ENCODE assay signal across 12 mouse cellular contexts in genomic region chr9:59533889-59534288, GRCm38 (mm10). TPM values are rescaled to one million over a fixed set of nuclear protein-coding genes. Genes with fewer than 3 reads are reported as not detected.
DNase-seq lines count a peak whose midpoint lies in the region; ATAC-seq lines count a peak whose summit lies in the region.
"Had no signal": no experiment of that assay in that cellular context is flagged by ENCODE, and none has a peak within 500 bp of the region (broad histone marks: within the 10 kb centered on the region; RNA-seq: fewer than 3 reads in every experiment).

No protein-coding gene starts in this region.

- H3K9ac ChIP-seq in neural tube, embryonic 15.5 days (replicated peaks) = no peak overlapping the region
- H3K9ac ChIP-seq: midbrain, embryonic 12.5 days had no signal

- no peak overlapping the region for H3K4me2 ChIP-seq in neural tube, embryonic 15.5 days
- H3K4me2 ChIP-seq: midbrain, embryonic 12.5 days had no signal

- DNase-seq in cerebellum, postnatal 4 days (ENCODE audit: low spot score in 2 of 2) = no peak
- peak; percentile 68 for DNase-seq in adrenal gland, postnatal 10 days
- peak; percentile 83 for DNase-seq in fibroblast of lung, adult 2 months (ENCODE audit: low read depth)
- DNase-seq in lung, postnatal 25 days (ENCODE audit: low spot score) = peak; percentile 73
- no peak for DNase-seq in kidney, postnatal 36 days
- no peak for DNase-seq in layer of hippocampus, postnatal 14 days (ENCODE audit: low spot score in 2 of 2)

- no peaks in the 10 kb centered on the region for H3K9me3 ChIP-seq in neural tube, embryonic 15.5 days (replicated peaks)
- H3K9me3 ChIP-seq: midbrain, embryonic 12.5 days had no signal

- peaks cover 6% of the 10 kb centered on the region; the same call in 1 of the 2 replicates for H3K27me3 ChIP-seq in neural tube, embryonic 15.5 days (replicated peaks)

- H3K4me1 ChIP-seq in neural tube, embryonic 15.5 days = peaks cover 2% of the 10 kb centered on the region; the same call in 1 of the 2 replicates

- H3K27ac ChIP-seq in neural tube, embryonic 15.5 days (replicated peaks) = no peak overlapping the region
- H3K27ac ChIP-seq: midbrain, embryonic 12.5 days had no signal

- no peaks in the 10 kb centered on the region for H3K36me3 ChIP-seq in neural tube, embryonic 15.5 days
- H3K36me3 ChIP-seq: midbrain, embryonic 12.5 days had no signal

- no peak overlapping the region for H3K4me3 ChIP-seq in neural tube, embryonic 15.5 days (replicated peaks)
- H3K4me3 ChIP-seq: midbrain, embryonic 12.5 days had no signal

- WGBS in neural tube, embryonic 15.5 days = 60% methylated on average over 4 of the region's 4 CpGs

- ATAC-seq in cerebellum, adult (ENCODE audit: insufficient number of reproducible peaks, low FRiP score, low TSS enrichment) = peak; percentile 93
- no peak for ATAC-seq in neural tube, embryonic 15.5 days (ENCODE audit: low FRiP score)
- ATAC-seq: inflammation-experienced regulatory T-cells, adult 6 months had no signal

RNA-seq across cellular contexts. Expression of gene Hexa, which starts 5.5 kb away (rescaled TPM):
- total RNA-seq in adrenal gland, postnatal 10 days (2021) = 10 to 100 TPM; 70.7 to 71.7 TPM
- 59.9 and 64.3 TPM in 2 replicates for polyA plus RNA-seq in neural tube, embryonic 15.5 days (2015; fragmentation: Nextera tagmentation; extraction: Ambion mirVana)
- total RNA-seq in layer of hippocampus, postnatal 14 days (2021) = 10 to 100 TPM; 32.6 to 39.1 TPM

RNA-seq across cellular contexts. Expression of gene Tmem202, which starts 5.8 kb away (rescaled TPM):
- 1 to 10 TPM in 1 of 2 experiments, under 1 TPM in 1; 0.88 to 1.6 TPM for total RNA-seq in adrenal gland, postnatal 10 days (2021)
- 0.83 and 1.3 TPM in 2 replicates for polyA plus RNA-seq in neural tube, embryonic 15.5 days (2015; fragmentation: Nextera tagmentation; extraction: Ambion mirVana)
- total RNA-seq in layer of hippocampus, postnatal 14 days (2021) = 1 to 10 TPM; 2.4 to 2.7 TPM
- polyA plus RNA-seq: forebrain, embryonic 11.5 days; inflammation-experienced regulatory T-cells, adult 6 months; midbrain, embryonic 12.5 days had no signal

RNA-seq across cellular contexts. Expression of gene Celf6, which starts 43.8 kb away (rescaled TPM):
- total RNA-seq in adrenal gland, postnatal 10 days (2021) = 1 to 10 TPM; 5.1 to 8.0 TPM
- polyA plus RNA-seq in neural tube, embryonic 15.5 days (2015; fragmentation: Nextera tagmentation; extraction: Ambion mirVana) = 30.5 and 35.8 TPM in 2 replicates
- 10 to 100 TPM; 26.7 to 33.8 TPM for total RNA-seq in layer of hippocampus, postnatal 14 days (2021)
- polyA plus RNA-seq: inflammation-experienced regulatory T-cells, adult 6 months; limb, embryonic 11.5 days had no signal

RNA-seq across cellular contexts. Expression of gene Arih1, which starts 47.5 kb away (rescaled TPM):
- total RNA-seq in adrenal gland, postnatal 10 days (2021) = 10 to 100 TPM; 87.0 to 99.7 TPM
- polyA plus RNA-seq in neural tube, embryonic 15.5 days (2015; fragmentation: Nextera tagmentation; extraction: Ambion mirVana) = 16.2 and 16.4 TPM in 2 replicates
- 10 to 100 TPM; 91.1 to 93.3 TPM for total RNA-seq in layer of hippocampus, postnatal 14 days (2021)

Comparison
In these comparisons a context has a peak if more than half of its experiments do, and no peak if none do; other contexts are left out.
1. DNase-seq: peak in adrenal gland, postnatal 10 days (single experiment), fibroblast of lung, adult 2 months (single experiment) and lung, postnatal 25 days (single experiment); none in cerebellum, postnatal 4 days (0 of 2), kidney, postnatal 36 days (0 of 2) and layer of hippocampus, postnatal 14 days (0 of 2).